Mouse (Mus musculus): ENCODE results near the gene Fyn. TPM values are rescaled to one million over a fixed set of nuclear protein-coding genes. Genes with fewer than 3 reads are reported as not detected.

Fyn gene
- polyA plus RNA-seq, 1 experiment = 29.2 TPM

GRCm38 (mm10) chr10:39525431-39525830 lies 156.8 kb downstream of the Fyn start:
- H3K4me1 ChIP-seq (ENCODE audit: control insufficient read depth, insufficient read depth, low read length) = 0 out of 2 replicates have a peak, but pooled peaks cover 2% of the 10 kb centered on the region
- DNase-seq = no peak
- H3K4me3 ChIP-seq (replicated peaks; ENCODE audit: extremely low read depth, low read depth, low read length) = no peak overlapping the region
- no peak for TF ChIP-seq CTCF (IDR thresholded peaks at IDR 0.05; ENCODE audit: insufficient read depth, low read length)
- no peak for TF ChIP-seq POLR2A (IDR thresholded peaks at IDR 0.05; ENCODE audit: borderline replicate concordance, extremely low read depth, low read depth, low read length)
- 93% methylated on average over 13 of the region's 13 CpGs for WGBS

GRCm38 (mm10) chr10:39527113-39527512 lies 158.5 kb downstream of the Fyn start:
- WGBS = 64% methylated on average over 5 of the region's 5 CpGs
- Histone ChIP-seq H3K4me1 (ENCODE audit: control insufficient read depth, insufficient read depth, low read length) (no peaks in the 10 kb centered on the region), H3K4me3 (replicated peaks; ENCODE audit: extremely low read depth, low read depth, low read length) (no peak overlapping the region)
- TF ChIP-seq POLR2A (IDR thresholded peaks at IDR 0.05; ENCODE audit: borderline replicate concordance, extremely low read depth, low read depth, low read length) = no peak
- TF ChIP-seq CTCF (IDR thresholded peaks at IDR 0.05; ENCODE audit: insufficient read depth, low read length) = no peak
- DNase-seq = no peak

GRCm38 (mm10) chr10:39529179-39529578 lies 160.5 kb downstream of the Fyn start:
- TF ChIP-seq CTCF (IDR thresholded peaks at IDR 0.05; ENCODE audit: insufficient read depth, low read length) (no peak), POLR2A (IDR thresholded peaks at IDR 0.05; ENCODE audit: borderline replicate concordance, extremely low read depth, low read depth, low read length) (no peak)
- Histone ChIP-seq H3K4me3 (replicated peaks; ENCODE audit: extremely low read depth, low read depth, low read length) (no peak overlapping the region), H3K4me1 (ENCODE audit: control insufficient read depth, insufficient read depth, low read length) (no peaks in the 10 kb centered on the region; the same call in 1 of the 2 replicates)
- DNase-seq = no peak
- 86% methylated on average over 14 of the region's 14 CpGs for WGBS

- Histone ChIP-seq H3K4me3 (replicated peaks; ENCODE audit: extremely low read depth, low read depth, low read length) (no peak overlapping the region), H3K4me1 (ENCODE audit: control insufficient read depth, insufficient read depth, low read length) (peaks cover 4% of the 10 kb centered on the region)
- WGBS = 70% methylated on average over 20 of the region's 20 CpGs
- TF ChIP-seq POLR2A (IDR thresholded peaks at IDR 0.05; ENCODE audit: borderline replicate concordance, extremely low read depth, low read depth, low read length) (no peak), CTCF (IDR thresholded peaks at IDR 0.05; ENCODE audit: insufficient read depth, low read length) (no peak)
- no peak for DNase-seq
Measured at GRCm38 (mm10) chr10:39532008-39532740, 163.5 kb downstream of the Fyn start.

- Histone ChIP-seq H3K4me3 (replicated peaks; ENCODE audit: extremely low read depth, low read depth, low read length) (no peak overlapping the region), H3K4me1 (ENCODE audit: control insufficient read depth, insufficient read depth, low read length) (peaks cover 4% of the 10 kb centered on the region)
- no peak for DNase-seq
- TF ChIP-seq CTCF (IDR thresholded peaks at IDR 0.05; ENCODE audit: insufficient read depth, low read length) = no peak
- TF ChIP-seq POLR2A (IDR thresholded peaks at IDR 0.05; ENCODE audit: borderline replicate concordance, extremely low read depth, low read depth, low read length) = no peak
- 72% methylated on average over 7 of the region's 7 CpGs for WGBS
Measured at GRCm38 (mm10) chr10:39532823-39533222, 164.2 kb downstream of the Fyn start.

- Histone ChIP-seq H3K4me1 (ENCODE audit: control insufficient read depth, insufficient read depth, low read length) (peaks cover 4% of the 10 kb centered on the region), H3K4me3 (replicated peaks; ENCODE audit: extremely low read depth, low read depth, low read length) (no peak overlapping the region)
- no peak for DNase-seq
- 65% methylated on average over 9 of the region's 9 CpGs for WGBS
- TF ChIP-seq CTCF (IDR thresholded peaks at IDR 0.05; ENCODE audit: insufficient read depth, low read length) (no peak), POLR2A (IDR thresholded peaks at IDR 0.05; ENCODE audit: borderline replicate concordance, extremely low read depth, low read depth, low read length) (no peak)
Measured at GRCm38 (mm10) chr10:39534324-39535026, 165.8 kb downstream of the Fyn start.

- Histone ChIP-seq H3K4me1 (ENCODE audit: control insufficient read depth, insufficient read depth, low read length) (peaks cover 4% of the 10 kb centered on the region), H3K4me3 (replicated peaks; ENCODE audit: extremely low read depth, low read depth, low read length) (no peak overlapping the region)
- 68% methylated on average over 3 of the region's 3 CpGs for WGBS
- no peak for TF ChIP-seq CTCF (IDR thresholded peaks at IDR 0.05; ENCODE audit: insufficient read depth, low read length)
- no peak for TF ChIP-seq POLR2A (IDR thresholded peaks at IDR 0.05; ENCODE audit: borderline replicate concordance, extremely low read depth, low read depth, low read length)
- no peak for DNase-seq
Measured at GRCm38 (mm10) chr10:39535347-39535746, 166.7 kb downstream of the Fyn start.

GRCm38 (mm10) chr10:39536258-39536657 lies 167.6 kb downstream of the Fyn start:
- no peak overlapping the region for H3K4me3 ChIP-seq (replicated peaks; ENCODE audit: extremely low read depth, low read depth, low read length)
- DNase-seq = no peak
- WGBS = 60% methylated on average over 11 of the region's 11 CpGs
- H3K4me1 ChIP-seq (ENCODE audit: control insufficient read depth, insufficient read depth, low read length) = peaks cover 4% of the 10 kb centered on the region
- TF ChIP-seq CTCF (IDR thresholded peaks at IDR 0.05; ENCODE audit: insufficient read depth, low read length) (no peak), POLR2A (IDR thresholded peaks at IDR 0.05; ENCODE audit: borderline replicate concordance, extremely low read depth, low read depth, low read length) (no peak)

GRCm38 (mm10) chr10:39540012-39540647 lies 171.5 kb downstream of the Fyn start:
- DNase-seq = no peak
- WGBS = 55% methylated on average over 9 of the region's 9 CpGs
- no peak for TF ChIP-seq POLR2A (IDR thresholded peaks at IDR 0.05; ENCODE audit: borderline replicate concordance, extremely low read depth, low read depth, low read length)
- TF ChIP-seq CTCF (IDR thresholded peaks at IDR 0.05; ENCODE audit: insufficient read depth, low read length) = no peak
- Histone ChIP-seq H3K4me3 (replicated peaks; ENCODE audit: extremely low read depth, low read depth, low read length) (no peak overlapping the region), H3K4me1 (ENCODE audit: control insufficient read depth, insufficient read depth, low read length) (peaks cover 4% of the 10 kb centered on the region; the same call in 1 of the 2 replicates)

Measured in lung, adult 2 months (tissue).